Mouse (Mus musculus): ENCODE measurements at regions not wholly inside any gene's neighbourhood (a gene's known extent, or its start where the extent isn't known, plus 50 kb on each side); places are given as distances from the start of the nearest gene placed in this dataset.

DNA sequence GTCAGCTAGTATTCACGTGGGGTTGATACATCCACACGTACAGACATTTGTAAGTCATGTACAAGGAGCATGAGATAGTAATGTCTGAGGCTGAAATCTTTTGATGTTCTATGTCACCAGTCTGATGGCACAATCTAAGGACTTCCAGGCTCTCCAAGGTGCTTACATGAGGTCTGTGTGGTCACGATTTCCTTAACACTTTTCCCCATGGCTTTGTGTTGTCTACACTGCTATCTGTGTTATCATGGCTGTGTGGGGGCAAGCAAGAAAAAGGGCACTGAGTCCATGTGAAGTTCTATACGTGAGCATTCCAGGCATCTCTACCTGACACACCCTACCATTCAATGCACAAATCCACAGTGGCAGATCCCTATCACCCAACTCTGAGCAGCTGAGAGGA, 123.2 kb downstream of the Ankrd50 start:
- H3K36me3 ChIP-seq (ENCODE audit: control insufficient read depth, insufficient read depth), result no peaks in the 10 kb centered on the region
- no peaks in the 10 kb centered on the region for H3K79me2 ChIP-seq (ENCODE audit: control insufficient read depth, insufficient read depth)
- H3K27me3 ChIP-seq (ENCODE audit: control insufficient read depth, insufficient read depth, insufficient read length), result no peaks in the 10 kb centered on the region
- no peak for TF ChIP-seq REST (IDR thresholded peaks at IDR 0.05; ENCODE audit: insufficient read depth, insufficient read length)
- no peak for TF ChIP-seq USF1 (IDR thresholded peaks at IDR 0.05; ENCODE audit: low read depth)
- TF ChIP-seq E2F4 (IDR thresholded peaks at IDR 0.05; ENCODE audit: insufficient read depth), result no peak
- TF ChIP-seq MAX (IDR thresholded peaks at IDR 0.05; ENCODE audit: low read depth), result no peak
- no peak for TF ChIP-seq SRF (IDR thresholded peaks at IDR 0.05; ENCODE audit: control insufficient read depth, insufficient read length, low read depth)
- no peak for TF ChIP-seq POLR2AphosphoS2 (IDR thresholded peaks at IDR 0.05; ENCODE audit: insufficient read length, low read depth)
- TF ChIP-seq MYOG (IDR thresholded peaks at IDR 0.05; ENCODE audit: control insufficient read depth in 1 of 3, insufficient read depth in 1 of 3, insufficient read length in 2 of 3, low read depth in 2 of 3), result no peak
- TF ChIP-seq TCF3 (IDR thresholded peaks at IDR 0.05; ENCODE audit: insufficient read length, low read depth), result no peak
- no peak for TF ChIP-seq MYOD1 (IDR thresholded peaks at IDR 0.05; ENCODE audit: control insufficient read depth in 1 of 3, insufficient read length in 2 of 3, low read depth in 2 of 3)
- no peak overlapping the region for H3ac ChIP-seq (ENCODE audit: control insufficient read depth, insufficient read length)
- H3K4me2 ChIP-seq (ENCODE audit: low read depth), result no peak overlapping the region
- H3K4me3 ChIP-seq, result no peak overlapping the region

DNA sequence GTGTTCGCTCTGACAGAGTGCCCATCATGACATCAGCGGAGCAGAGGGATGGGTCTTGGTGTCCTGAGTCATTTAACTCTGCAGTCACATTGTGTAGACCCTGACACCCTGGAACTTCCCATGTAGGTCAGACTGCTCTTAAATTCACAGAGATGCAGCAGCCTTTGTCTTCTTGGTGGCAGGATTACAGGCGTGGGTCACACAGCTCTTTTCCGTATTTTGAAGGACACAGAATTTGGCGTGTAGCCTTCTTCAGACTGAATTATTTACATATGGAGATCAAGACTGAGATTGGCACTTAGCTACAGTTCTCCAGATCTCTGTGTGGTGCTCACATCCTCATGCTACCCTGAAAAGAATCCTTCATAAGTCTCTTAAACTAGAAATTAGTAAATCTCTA, 123.7 kb downstream of the Ankrd50 start:
- H3ac ChIP-seq (ENCODE audit: control insufficient read depth, insufficient read length), result no peak overlapping the region
- H3K4me3 ChIP-seq, result no peak overlapping the region
- H3K4me2 ChIP-seq (ENCODE audit: low read depth), result no peak overlapping the region
- H3K27me3 ChIP-seq (ENCODE audit: control insufficient read depth, insufficient read depth, insufficient read length), result no peaks in the 10 kb centered on the region
- no peaks in the 10 kb centered on the region for H3K79me2 ChIP-seq (ENCODE audit: control insufficient read depth, insufficient read depth)
- no peak for TF ChIP-seq MYOD1 (IDR thresholded peaks at IDR 0.05; ENCODE audit: control insufficient read depth in 1 of 3, insufficient read length in 2 of 3, low read depth in 2 of 3)
- TF ChIP-seq SRF (IDR thresholded peaks at IDR 0.05; ENCODE audit: control insufficient read depth, insufficient read length, low read depth), result no peak
- no peak for TF ChIP-seq CEBPB (IDR thresholded peaks at IDR 0.05; ENCODE audit: insufficient read depth, poor library complexity, severe bottlenecking)
- no peak for TF ChIP-seq MYOG (IDR thresholded peaks at IDR 0.05; ENCODE audit: control insufficient read depth in 1 of 3, insufficient read depth in 1 of 3, insufficient read length in 2 of 3, low read depth in 2 of 3)
- TF ChIP-seq POLR2A (IDR thresholded peaks at IDR 0.05; ENCODE audit: insufficient read length, low read depth), result no peak
- TF ChIP-seq USF1 (IDR thresholded peaks at IDR 0.05; ENCODE audit: low read depth), result no peak
- TF ChIP-seq MAX (IDR thresholded peaks at IDR 0.05; ENCODE audit: low read depth), result no peak
- TF ChIP-seq E2F4 (IDR thresholded peaks at IDR 0.05; ENCODE audit: insufficient read depth), result no peak
- no peak for TF ChIP-seq TCF12 (IDR thresholded peaks at IDR 0.05; ENCODE audit: insufficient read depth, poor library complexity, severe bottlenecking)
- no peak for TF ChIP-seq REST (IDR thresholded peaks at IDR 0.05; ENCODE audit: insufficient read depth, insufficient read length)
- TF ChIP-seq POLR2AphosphoS2 (IDR thresholded peaks at IDR 0.05; ENCODE audit: insufficient read length, low read depth), result no peak
- no peak for TF ChIP-seq TCF3 (IDR thresholded peaks at IDR 0.05; ENCODE audit: insufficient read length, low read depth)
- H3K36me3 ChIP-seq (ENCODE audit: control insufficient read depth, insufficient read depth), result no peaks in the 10 kb centered on the region

DNA sequence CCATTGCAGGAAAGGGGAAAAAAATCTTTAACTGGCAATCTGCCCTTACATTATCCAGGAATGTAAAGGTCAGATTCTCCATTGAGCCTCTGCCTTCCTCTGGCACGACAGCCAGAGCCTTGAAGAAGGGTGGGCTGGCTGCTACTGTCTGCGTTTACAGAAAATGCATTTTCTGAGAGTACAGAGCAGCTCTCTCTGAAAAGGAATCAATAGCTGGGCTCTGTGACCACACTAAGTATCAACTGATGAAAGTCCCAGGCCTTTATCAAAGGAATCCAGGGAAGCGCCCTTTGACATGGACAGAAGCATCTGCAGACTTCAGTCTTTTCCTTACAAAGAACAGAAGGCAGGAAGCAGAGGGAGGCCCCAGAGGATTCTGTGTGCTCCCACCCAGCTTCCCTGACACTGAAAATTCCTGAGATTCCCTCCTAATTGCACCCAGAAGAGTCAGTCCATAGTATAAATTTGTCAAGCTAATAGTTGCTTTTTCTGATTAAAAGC, 124.2 kb downstream of the Ankrd50 start:
- no peak for TF ChIP-seq POLR2A (IDR thresholded peaks at IDR 0.05; ENCODE audit: insufficient read length, low read depth)
- no peak for TF ChIP-seq TCF3 (IDR thresholded peaks at IDR 0.05; ENCODE audit: insufficient read length, low read depth)
- TF ChIP-seq USF1 (IDR thresholded peaks at IDR 0.05; ENCODE audit: low read depth), result no peak
- no peak for TF ChIP-seq TCF12 (IDR thresholded peaks at IDR 0.05; ENCODE audit: insufficient read depth, poor library complexity, severe bottlenecking)
- Histone ChIP-seq H3K4me3 (no peak overlapping the region), H3K36me3 (ENCODE audit: control insufficient read depth, insufficient read depth) (no peaks in the 10 kb centered on the region)

DNA sequence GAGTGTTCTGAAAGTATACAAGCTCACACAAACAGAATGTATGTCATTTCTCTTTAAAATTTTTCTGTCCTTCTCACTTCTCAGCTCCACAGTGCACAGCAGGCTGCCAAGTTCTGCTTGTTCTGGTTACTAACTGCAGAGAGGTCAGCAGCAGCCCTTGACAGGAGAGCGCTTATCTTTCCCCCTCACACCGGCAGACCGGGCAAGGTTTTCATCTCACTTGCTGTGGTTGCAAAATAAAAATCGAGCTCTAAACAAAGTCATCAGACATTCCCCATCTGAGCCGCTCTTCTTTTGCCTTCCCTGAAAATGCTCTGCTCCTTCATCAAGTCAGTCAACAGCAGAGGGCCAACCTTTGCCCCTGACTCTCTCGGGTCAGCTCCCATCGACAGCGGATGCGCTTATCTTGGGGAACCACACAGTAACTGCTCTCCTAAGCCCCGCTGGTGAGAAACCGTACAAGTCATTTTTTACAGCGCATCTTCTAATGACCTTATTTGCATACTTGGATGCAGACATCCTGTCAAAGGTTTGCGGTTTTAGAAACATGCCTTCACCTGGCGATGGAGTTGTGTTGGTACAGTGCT, 126.6 kb downstream of the Ankrd50 start:
- TF ChIP-seq MYOG (IDR thresholded peaks at IDR 0.05; ENCODE audit: control insufficient read depth in 1 of 3, insufficient read depth in 1 of 3, insufficient read length in 2 of 3, low read depth in 2 of 3), result no peak
- no peak for TF ChIP-seq MAX (IDR thresholded peaks at IDR 0.05; ENCODE audit: low read depth)
- no peak overlapping the region for H3K4me3 ChIP-seq
- no peaks in the 10 kb centered on the region for H3K36me3 ChIP-seq (ENCODE audit: control insufficient read depth, insufficient read depth)

More for the DNA sequence above, 124.2 kb downstream of the Ankrd50 start:
- no peaks in the 10 kb centered on the region for H3K27me3 ChIP-seq (ENCODE audit: control insufficient read depth, insufficient read depth, insufficient read length)
- no peaks in the 10 kb centered on the region for H3K79me2 ChIP-seq (ENCODE audit: control insufficient read depth, insufficient read depth)
- H3ac ChIP-seq (ENCODE audit: control insufficient read depth, insufficient read length), result no peak overlapping the region
- no peak overlapping the region for H3K4me2 ChIP-seq (ENCODE audit: low read depth)

DNA sequence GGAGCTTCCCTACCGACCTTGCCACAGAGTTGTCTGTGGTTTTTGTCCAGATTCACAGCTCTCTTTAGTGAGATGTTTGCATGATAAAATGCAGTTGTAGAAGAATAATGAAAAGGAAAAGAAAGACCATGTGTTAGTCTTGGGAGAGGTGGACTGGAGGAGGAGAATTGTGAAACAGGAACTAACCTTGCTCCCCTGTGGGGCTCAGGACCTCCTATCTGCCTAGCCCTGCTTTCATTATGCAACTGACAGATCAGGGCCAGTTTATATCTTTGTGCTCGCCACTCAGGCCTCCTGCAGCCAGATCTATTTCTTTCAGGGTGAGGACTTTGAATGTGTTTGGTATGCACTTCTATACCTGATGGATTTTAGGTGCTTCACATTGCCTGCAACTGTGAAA, 140.4 kb downstream of the Ankrd50 start:
- no peaks in the 10 kb centered on the region for H3K27me3 ChIP-seq (ENCODE audit: control insufficient read depth, insufficient read depth, insufficient read length)
- H3K4me3 ChIP-seq, result no peak overlapping the region
- no peaks in the 10 kb centered on the region for H3K36me3 ChIP-seq (ENCODE audit: control insufficient read depth, insufficient read depth)
- no peak overlapping the region for H3ac ChIP-seq (ENCODE audit: control insufficient read depth, insufficient read length)
- TF ChIP-seq TCF12 (IDR thresholded peaks at IDR 0.05; ENCODE audit: insufficient read depth, poor library complexity, severe bottlenecking) (no peak), TCF3 (IDR thresholded peaks at IDR 0.05; ENCODE audit: insufficient read length, low read depth) (no peak), REST (IDR thresholded peaks at IDR 0.05; ENCODE audit: insufficient read depth, insufficient read length) (no peak), POLR2A (IDR thresholded peaks at IDR 0.05; ENCODE audit: insufficient read length, low read depth) (no peak), CEBPB (IDR thresholded peaks at IDR 0.05; ENCODE audit: insufficient read depth, poor library complexity, severe bottlenecking) (no peak), E2F4 (IDR thresholded peaks at IDR 0.05; ENCODE audit: insufficient read depth) (no peak), MYOD1 (IDR thresholded peaks at IDR 0.05; ENCODE audit: control insufficient read depth in 1 of 3, insufficient read length in 2 of 3, low read depth in 2 of 3) (no peak), SRF (IDR thresholded peaks at IDR 0.05; ENCODE audit: control insufficient read depth, insufficient read length, low read depth) (no peak), MYOG (IDR thresholded peaks at IDR 0.05; ENCODE audit: control insufficient read depth in 1 of 3, insufficient read depth in 1 of 3, insufficient read length in 2 of 3, low read depth in 2 of 3) (no peak), MAX (IDR thresholded peaks at IDR 0.05; ENCODE audit: low read depth) (no peak), POLR2AphosphoS2 (IDR thresholded peaks at IDR 0.05; ENCODE audit: insufficient read length, low read depth) (no peak), USF1 (IDR thresholded peaks at IDR 0.05; ENCODE audit: low read depth) (no peak)
- H3K79me2 ChIP-seq (ENCODE audit: control insufficient read depth, insufficient read depth), result no peaks in the 10 kb centered on the region
- H3K4me2 ChIP-seq (ENCODE audit: low read depth), result no peak overlapping the region

More for the DNA sequence above, 126.6 kb downstream of the Ankrd50 start:
- H3ac ChIP-seq (ENCODE audit: control insufficient read depth, insufficient read length), result no peak overlapping the region
- no peak overlapping the region for H3K4me2 ChIP-seq (ENCODE audit: low read depth)
- no peaks in the 10 kb centered on the region for H3K79me2 ChIP-seq (ENCODE audit: control insufficient read depth, insufficient read depth)
- no peaks in the 10 kb centered on the region for H3K27me3 ChIP-seq (ENCODE audit: control insufficient read depth, insufficient read depth, insufficient read length)

Data from myocyte (in vitro differentiated cells).